Mouse (Mus musculus) midbrain, embryonic 14.5 days (tissue): ENCODE data around the gene Ube2u. TPM values are rescaled to one million over a fixed set of nuclear protein-coding genes. Genes with fewer than 3 reads are reported as not detected.

Experiments used
- ATAC-seq: fragments of 200-750 bp; cut with Nextera tagmentation; 2 replicates; pipeline ENCODE4 v1.8.0; 2017; ENCODE audit warnings: moderate number of reproducible peaks, moderate library complexity; ENCODE audit not compliant: low FRiP score, low TSS enrichment
- DNase-seq: peaks from one replicate; pipeline ENCODE4 v3.0.0-alpha.2; 2015
- H3K27ac ChIP-seq: fragments of 300-500 bp; sonication (generic); replicated peaks from 2 replicates; pipeline ENCODE4 v1.5.1; 2014; ENCODE audit warnings: mild to moderate bottlenecking, low read depth, low read length, moderate library complexity
- H3K27me3 ChIP-seq: fragments of 300-500 bp; sonication (generic); 2 replicates; pipeline ENCODE4 v1.6.1; 2014; ENCODE audit warnings: low read length, control low read depth, mixed read lengths; ENCODE audit not compliant: control insufficient read depth, insufficient read depth
- H3K36me3 ChIP-seq: fragments of 300-500 bp; sonication (generic); 2 replicates; pipeline ENCODE4 v1.6.1; 2014; ENCODE audit warnings: low read length, control low read depth; ENCODE audit not compliant: control insufficient read depth, insufficient read depth
- H3K4me1 ChIP-seq: fragments of 300-500 bp; sonication (generic); 2 replicates; pipeline ENCODE4 v1.6.1; 2014; ENCODE audit warnings: mild to moderate bottlenecking, antibody characterized with exemption, low read length, control low read depth; ENCODE audit not compliant: control insufficient read depth, insufficient read depth
- H3K4me2 ChIP-seq: fragments of 300-500 bp; sonication (generic); 2 replicates; pipeline ENCODE4 v1.6.1; 2014; ENCODE audit warnings: mild to moderate bottlenecking, low read length, moderate library complexity
- H3K4me3 ChIP-seq: fragments of 300-500 bp; sonication (generic); replicated peaks from 2 replicates; pipeline ENCODE4 v1.5.1; 2014; ENCODE audit warnings: low read depth, low read length
- H3K9ac ChIP-seq: fragments of 300-500 bp; sonication (generic); replicated peaks from 2 replicates; pipeline ENCODE4 v1.6.1; 2014; ENCODE audit warnings: mild to moderate bottlenecking, low read length, moderate library complexity
- H3K9me3 ChIP-seq: fragments of 300-500 bp; sonication (generic); 2 replicates; pipeline ENCODE4 v1.6.1; 2016; ENCODE audit warnings: low read length, control low read depth, mixed read lengths; ENCODE audit not compliant: control insufficient read depth
- WGBS: fragments of 180-500 bp; shearing (Covaris S2); extraction: QIAGEN DNeasy Blood & Tissue Kit; methylation state at CpG from one replicate; pipeline ENCODE4 v1.1.7; 2014; 5-methylcytosine and 5-hydroxymethylcytosine counted together
- polyA plus RNA-seq: library from polyadenylated mRNA; unstranded; fragments of >200 nt; fragmentation: Nextera tagmentation; extraction: Ambion mirVana; gene quantifications from 2 replicates; pipeline ENCODE4 v1.2.1, GENCODE M21; 2014

The Ube2u gene
- 0.26 and 0.36 TPM in 2 replicates for polyA plus RNA-seq

- Histone ChIP-seq H3K4me3 (peak within 1 kb of the TSS; percentile 22; the same call in 1 of the 2 replicates), H3K27me3 (no peaks in the 10 kb centered on the region), H3K4me2 (peak within 1 kb of the TSS; percentile 54), H3K4me1 (no peaks in the 10 kb centered on the region), H3K27ac (no peak within 1 kb of the TSS), H3K9me3 (no peaks in the 10 kb centered on the region), H3K9ac (no peak within 1 kb of the TSS), H3K36me3 (no peaks in the 10 kb centered on the region)
- 23% methylated on average over 15 of the region's 15 CpGs for WGBS
- ATAC-seq (peak; percentile 91), DNase-seq (peak; percentile 88)
Measured at GRCm38 (mm10) chr4:100478592-100479321, at the start of gene Ube2u. TSS of gene Ube2u (plus strand) at chr4:100478849.

DNA sequence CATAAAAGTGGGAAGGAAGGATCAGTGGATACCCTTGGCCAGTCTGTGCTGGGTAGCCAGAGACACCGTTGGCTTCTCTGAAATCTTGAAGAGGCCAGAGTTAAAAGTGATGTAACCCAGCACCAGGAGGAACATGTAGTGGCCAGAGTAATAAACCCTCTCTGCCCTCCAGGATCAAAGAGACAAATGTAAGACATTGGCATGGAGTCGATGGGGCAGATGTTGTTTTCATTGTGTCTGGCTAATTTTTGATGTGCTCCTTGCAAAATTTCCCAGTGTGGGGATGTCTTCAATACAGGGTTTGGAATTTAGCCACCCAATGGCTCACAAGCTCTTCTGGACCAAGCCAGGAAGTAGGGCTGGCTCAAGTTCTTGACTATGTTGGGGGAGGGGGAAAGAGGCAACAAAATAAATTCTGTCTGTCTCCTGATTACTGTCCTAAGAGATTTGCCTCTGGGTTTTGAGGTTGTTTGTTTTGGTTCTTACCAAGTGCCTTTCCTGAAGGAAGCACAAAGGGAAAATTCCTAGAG, 49.2 kb upstream of the Ube2u start:
- no peaks in the 10 kb centered on the region for H3K27me3 ChIP-seq
- H3K27ac ChIP-seq: no peak overlapping the region
- H3K4me2 ChIP-seq: no peak overlapping the region
- no peaks in the 10 kb centered on the region for H3K9me3 ChIP-seq
- DNase-seq: no peak
- no peak overlapping the region for H3K9ac ChIP-seq
- no peak overlapping the region for H3K4me3 ChIP-seq
- H3K36me3 ChIP-seq: no peaks in the 10 kb centered on the region
- no peak for ATAC-seq
- WGBS: 94% methylated on average over 2 of the region's 2 CpGs
- H3K4me1 ChIP-seq: no peaks in the 10 kb centered on the region

- Histone ChIP-seq H3K36me3 (no peaks in the 10 kb centered on the region), H3K4me2 (no peak overlapping the region), H3K4me3 (no peak overlapping the region), H3K27me3 (no peaks in the 10 kb centered on the region), H3K9me3 (no peaks in the 10 kb centered on the region; the same call in 1 of the 2 replicates), H3K27ac (no peak overlapping the region), H3K4me1 (no peaks in the 10 kb centered on the region), H3K9ac (no peak overlapping the region)
- DNase-seq (no peak), ATAC-seq (no peak)
- 83% methylated on average over 8 of the region's 8 CpGs for WGBS
Measured at GRCm38 (mm10) chr4:100435281-100436168, 43.1 kb upstream of the Ube2u start.

DNA sequence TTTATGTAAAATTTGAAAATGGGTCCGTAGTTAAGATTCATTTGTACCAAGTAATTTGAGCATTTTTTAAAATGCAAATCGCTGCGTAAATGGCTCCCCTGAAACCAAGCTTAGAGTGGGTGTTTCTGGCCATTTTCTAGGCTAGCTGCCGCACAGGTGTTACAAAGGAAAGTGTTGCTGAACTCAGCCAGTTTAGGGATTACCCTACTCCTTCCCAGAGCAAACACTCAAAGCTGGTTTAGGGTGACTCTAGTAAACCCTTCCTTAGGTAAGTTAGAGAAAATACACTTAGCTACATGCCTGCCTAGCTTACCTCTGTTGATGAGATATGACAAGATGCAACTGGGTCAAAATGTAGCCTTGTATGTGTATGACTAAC, 42.5 kb upstream of the Ube2u start:
- Histone ChIP-seq H3K36me3 (no peaks in the 10 kb centered on the region), H3K27ac (no peak overlapping the region), H3K4me2 (no peak overlapping the region), H3K4me3 (no peak overlapping the region), H3K9ac (no peak overlapping the region), H3K4me1 (no peaks in the 10 kb centered on the region), H3K27me3 (no peaks in the 10 kb centered on the region), H3K9me3 (no peaks in the 10 kb centered on the region; the same call in 1 of the 2 replicates)
- DNase-seq (no peak), ATAC-seq (no peak)
- 91% methylated on average over 4 of the region's 4 CpGs for WGBS

- H3K4me3 ChIP-seq: no peak overlapping the region
- no peak for DNase-seq
- no peaks in the 10 kb centered on the region for H3K36me3 ChIP-seq
- no peak overlapping the region for H3K27ac ChIP-seq
- no peak for ATAC-seq
- H3K4me2 ChIP-seq: no peak overlapping the region
- no peak overlapping the region for H3K9ac ChIP-seq
- no peaks in the 10 kb centered on the region for H3K27me3 ChIP-seq
- H3K9me3 ChIP-seq: no peaks in the 10 kb centered on the region
- H3K4me1 ChIP-seq: no peaks in the 10 kb centered on the region
- WGBS: 73% methylated on average over 3 of the region's 3 CpGs
Measured at GRCm38 (mm10) chr4:100446897-100447296, 31.8 kb upstream of the Ube2u start.

DNA sequence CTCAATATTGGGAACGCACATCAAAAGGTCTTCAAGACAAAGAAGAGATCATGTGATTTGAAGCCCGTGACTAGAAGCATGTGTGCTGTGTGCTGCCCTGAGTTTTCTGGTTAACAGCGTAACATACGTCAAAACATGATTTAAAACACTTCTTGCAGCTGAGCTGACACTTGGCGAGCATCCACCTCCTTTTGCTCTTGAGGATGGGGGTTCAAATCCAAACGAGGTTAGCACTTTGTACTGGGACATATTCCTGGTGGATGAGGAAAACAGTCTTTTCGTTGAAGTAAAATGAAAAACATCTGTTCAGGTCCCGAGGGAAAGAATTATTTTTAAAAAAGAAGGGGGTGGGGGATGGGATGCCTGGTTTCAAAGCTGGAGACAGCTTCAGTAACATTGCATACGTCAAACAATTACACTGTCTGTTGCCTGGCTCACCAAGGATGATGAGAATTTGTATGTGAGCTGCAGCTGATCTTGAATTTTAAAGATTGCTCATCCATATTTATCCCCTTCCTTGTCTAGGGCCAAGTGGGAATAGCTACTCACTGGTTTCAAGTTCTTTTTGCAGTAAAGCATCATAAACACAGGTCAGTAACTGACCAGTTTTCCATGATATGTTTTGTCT, 16.0 kb upstream of the Ube2u start:
- no peaks in the 10 kb centered on the region for H3K36me3 ChIP-seq
- ATAC-seq: peak; percentile 11; the same call in 1 of the 2 replicates
- no peak overlapping the region for H3K27ac ChIP-seq
- H3K4me2 ChIP-seq: no peak overlapping the region
- H3K27me3 ChIP-seq: no peaks in the 10 kb centered on the region
- H3K9ac ChIP-seq: no peak overlapping the region
- H3K9me3 ChIP-seq: no peaks in the 10 kb centered on the region
- no peak overlapping the region for H3K4me3 ChIP-seq
- WGBS: 42% methylated on average over 9 of the region's 9 CpGs
- 0 out of 2 replicates have a peak, but pooled peaks cover 5% of the 10 kb centered on the region for H3K4me1 ChIP-seq
- peak; percentile 44 for DNase-seq

GRCm38 (mm10) chr4:100488447-100488846, 9.8 kb downstream of the Ube2u start:
- no peak overlapping the region for H3K4me2 ChIP-seq
- WGBS: 95% methylated on average over 3 of the region's 3 CpGs
- DNase-seq: no peak
- H3K36me3 ChIP-seq: no peaks in the 10 kb centered on the region
- H3K27ac ChIP-seq: no peak overlapping the region
- no peak overlapping the region for H3K4me3 ChIP-seq
- H3K9me3 ChIP-seq: no peaks in the 10 kb centered on the region
- no peaks in the 10 kb centered on the region for H3K4me1 ChIP-seq
- no peaks in the 10 kb centered on the region for H3K27me3 ChIP-seq
- ATAC-seq: no peak
- no peak overlapping the region for H3K9ac ChIP-seq

- Histone ChIP-seq H3K36me3 (no peaks in the 10 kb centered on the region), H3K9me3 (no peaks in the 10 kb centered on the region), H3K4me2 (no peak overlapping the region), H3K4me1 (no peaks in the 10 kb centered on the region), H3K27ac (no peak overlapping the region), H3K9ac (no peak overlapping the region), H3K4me3 (no peak overlapping the region), H3K27me3 (no peaks in the 10 kb centered on the region)
- ATAC-seq (no peak), DNase-seq (no peak)
- 96% methylated on average over 3 of the region's 3 CpGs for WGBS
Measured at GRCm38 (mm10) chr4:100495176-100495575, 16.5 kb downstream of the Ube2u start.
